Mouse (Mus musculus) intestine, embryonic 14.5 days (tissue): ENCODE measurements around the gene Rgl1. TPM values are rescaled to one million over a fixed set of nuclear protein-coding genes. Genes with fewer than 3 reads are reported as not detected.
"Not testable (repeated sequence)": the region's sequence is repeated elsewhere in the genome, so short reads cannot be mapped to it uniquely, and the experiment has no call there.

Experiments used
- ATAC-seq: fragments of 200-750 bp; cut with Nextera tagmentation; replicated peaks from 2 replicates; pipeline ENCODE4 v1.8.0; 2017; ENCODE audit warnings: low read depth, moderate number of reproducible peaks, moderate TSS enrichment, moderate library complexity; ENCODE audit not compliant: low FRiP score, low TSS enrichment
- DNase-seq: peaks from one replicate; pipeline ENCODE4 v3.0.0-alpha.2; 2018; ENCODE audit warnings: low spot score
- H3K27ac ChIP-seq: fragments of 300-500 bp; sonication (generic); 2 replicates; pipeline ENCODE4 v1.5.1; 2014; ENCODE audit warnings: low read depth, mild to moderate bottlenecking, control low read depth
- H3K27me3 ChIP-seq: fragments of 300-500 bp; sonication (generic); replicated peaks from 2 replicates; pipeline ENCODE4 v1.6.1; 2014; ENCODE audit warnings: low read length, control low read depth; ENCODE audit not compliant: control insufficient read depth, insufficient read depth
- H3K36me3 ChIP-seq: fragments of 300-500 bp; sonication (generic); 2 replicates; pipeline ENCODE4 v1.6.1; 2014; ENCODE audit warnings: low read length, control low read depth; ENCODE audit not compliant: control insufficient read depth, insufficient read depth
- H3K4me1 ChIP-seq: fragments of 300-500 bp; sonication (generic); replicated peaks from 2 replicates; pipeline ENCODE4 v1.6.1; 2014; ENCODE audit warnings: low read length, control low read depth, mixed read lengths; ENCODE audit not compliant: control insufficient read depth, insufficient read depth
- H3K4me2 ChIP-seq: fragments of 300-500 bp; sonication (generic); 2 replicates; pipeline ENCODE4 v1.6.1; 2014; ENCODE audit warnings: low read length
- H3K4me3 ChIP-seq: fragments of 300-500 bp; sonication (generic); 2 replicates; pipeline ENCODE4 v1.5.1; 2014; ENCODE audit warnings: low read depth, low read length, control low read depth, mixed read lengths
- H3K9ac ChIP-seq: fragments of 300-500 bp; sonication (generic); 2 replicates; pipeline ENCODE4 v1.6.1; 2014; ENCODE audit warnings: mild to moderate bottlenecking, low read length
- H3K9me3 ChIP-seq: fragments of 300-500 bp; sonication (generic); 2 replicates; pipeline ENCODE4 v1.6.1; 2016; ENCODE audit warnings: low read length, control low read depth; ENCODE audit not compliant: control insufficient read depth
- WGBS: fragments of 180-500 bp; shearing (Covaris S2); extraction: QIAGEN DNeasy Blood & Tissue Kit; methylation state at CpG from one replicate; pipeline ENCODE4 v1.1.7; 2014; 5-methylcytosine and 5-hydroxymethylcytosine counted together
- polyA plus RNA-seq: library from polyadenylated mRNA; unstranded; fragments of >200 nt; fragmentation: Nextera tagmentation; extraction: Ambion mirVana; gene quantifications from 2 replicates; pipeline ENCODE4 v1.2.1, GENCODE M21; 2014

Rgl1 gene
- polyA plus RNA-seq, 1 experiment from 2014 or later: 50.9 TPM

GRCm38 (mm10) chr1:152790821-152791220 is 24.7 kb upstream of the Rgl1 start:
- Histone ChIP-seq H3K27me3 (no peaks in the 10 kb centered on the region), H3K9me3 (peaks cover 2% of the 10 kb centered on the region; the same call in 1 of the 2 replicates), H3K36me3 (no peaks in the 10 kb centered on the region), H3K4me1 (no peaks in the 10 kb centered on the region), H3K4me2 (no peak overlapping the region), H3K4me3 (no peak overlapping the region), H3K27ac (no peak overlapping the region), H3K9ac (no peak overlapping the region)
- WGBS: 17% methylated on average over 6 of the region's 6 CpGs
- ATAC-seq (0 out of 2 replicates have a peak, but pooled peaks have one; percentile 45), DNase-seq (no peak)

- Histone ChIP-seq H3K4me2 (0 out of 2 replicates have a peak overlapping the region, but pooled peaks have one; percentile 26), H3K4me1 (no peaks in the 10 kb centered on the region), H3K4me3 (no peak overlapping the region), H3K27me3 (no peaks in the 10 kb centered on the region), H3K9me3 (peaks cover 2% of the 10 kb centered on the region; the same call in 1 of the 2 replicates), H3K27ac (no peak overlapping the region), H3K9ac (no peak overlapping the region), H3K36me3 (no peaks in the 10 kb centered on the region)
- 24% methylated on average over 12 of the region's 12 CpGs for WGBS
- peak; percentile 61 for ATAC-seq
- no peak for DNase-seq
Observed at GRCm38 (mm10) chr1:152790254-152790653, 24.1 kb upstream of the Rgl1 start.

DNA sequence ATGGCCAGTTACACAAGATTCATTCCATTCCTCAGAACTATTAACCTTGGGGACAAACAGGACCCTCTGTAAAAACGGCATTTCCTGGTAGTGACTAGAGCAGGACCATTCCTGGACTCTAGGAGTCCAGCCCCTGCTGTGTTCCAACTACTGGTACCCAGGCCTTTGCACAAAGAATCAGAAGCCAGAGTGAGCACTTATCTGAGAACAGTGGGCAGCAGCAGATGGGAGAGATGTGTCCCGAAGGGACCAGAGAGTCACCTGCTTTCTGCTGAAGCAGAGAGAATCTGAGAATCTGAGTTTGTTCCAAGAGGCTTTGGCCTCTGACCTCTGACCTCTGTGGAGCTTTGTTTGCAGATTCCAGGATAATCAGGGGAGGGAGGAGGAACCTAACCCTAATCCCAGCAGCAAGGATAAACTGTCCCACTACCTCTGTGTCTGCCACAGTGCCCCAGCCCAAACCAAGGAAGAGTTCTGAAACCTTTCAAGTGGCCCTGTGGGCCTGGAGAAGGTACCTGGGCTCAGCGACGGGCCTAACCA is 22.0 kb upstream of the Rgl1 start:
- no peak for DNase-seq
- 32% methylated on average over 4 of the region's 4 CpGs for WGBS

DNA sequence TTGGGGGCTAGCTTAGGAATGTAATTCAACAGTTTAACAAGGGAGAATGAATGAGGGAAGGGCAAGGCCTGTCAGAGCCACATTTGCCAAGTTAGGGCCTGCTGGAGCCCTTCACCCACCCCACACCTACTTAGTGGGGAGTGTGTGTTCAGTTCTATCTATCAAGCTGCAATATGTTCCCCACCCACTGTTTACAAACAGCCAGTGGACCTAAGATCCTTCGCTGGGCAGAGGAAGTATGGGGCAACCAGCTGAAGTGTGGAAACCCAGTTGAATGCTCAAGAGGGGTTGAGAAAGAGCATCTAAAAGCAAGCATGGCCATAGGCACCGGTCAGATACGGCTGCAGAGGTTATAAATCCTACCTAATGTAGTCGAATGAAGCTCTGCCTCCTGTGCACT is 20.8 kb upstream of the Rgl1 start:
- H3K4me1 ChIP-seq: no peaks in the 10 kb centered on the region
- H3K9ac ChIP-seq: no peak overlapping the region
- H3K27ac ChIP-seq: no peak overlapping the region
- no peaks in the 10 kb centered on the region for H3K27me3 ChIP-seq
- no peaks in the 10 kb centered on the region for H3K36me3 ChIP-seq
- H3K4me2 ChIP-seq: no peak overlapping the region
- ATAC-seq: no peak
- 74% methylated on average over 4 of the region's 4 CpGs for WGBS
- no peak for DNase-seq
- no peaks in the 10 kb centered on the region for H3K9me3 ChIP-seq
- no peak overlapping the region for H3K4me3 ChIP-seq

More for the DNA sequence above, 22.0 kb upstream of the Rgl1 start:
- Histone ChIP-seq H3K27ac (no peak overlapping the region), H3K4me1 (no peaks in the 10 kb centered on the region), H3K9me3 (no peaks in the 10 kb centered on the region), H3K4me2 (no peak overlapping the region), H3K27me3 (no peaks in the 10 kb centered on the region), H3K36me3 (no peaks in the 10 kb centered on the region), H3K4me3 (no peak overlapping the region), H3K9ac (no peak overlapping the region)
- no peak for ATAC-seq

DNA sequence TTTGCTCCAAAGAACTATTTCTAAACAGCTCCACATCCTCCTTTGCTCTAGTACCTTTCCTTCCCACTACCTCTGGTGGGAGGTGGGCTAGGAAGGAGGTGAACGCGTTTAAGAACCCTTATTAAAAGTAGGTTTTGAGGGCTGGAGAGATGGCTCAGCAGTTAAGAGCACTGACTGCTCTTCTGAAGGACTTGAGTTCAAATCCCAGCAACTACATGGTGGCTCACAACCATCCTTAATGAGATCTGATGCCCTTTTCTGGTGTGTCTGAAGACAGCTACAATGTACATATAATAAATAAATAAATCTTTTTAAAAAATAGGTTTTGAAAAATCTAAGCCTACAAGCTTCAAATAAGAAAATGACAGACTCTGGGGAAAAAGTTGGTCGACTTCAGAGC is 19.3 kb upstream of the Rgl1 start:
- not testable (repeated sequence) for H3K4me1 ChIP-seq, H3K4me2 ChIP-seq, H3K36me3 ChIP-seq, H3K27ac ChIP-seq, H3K9me3 ChIP-seq, H3K4me3 ChIP-seq, DNase-seq, ATAC-seq, H3K27me3 ChIP-seq, H3K9ac ChIP-seq
- 78% methylated on average over 3 of the region's 3 CpGs for whole genome bisulfite sequencing

- no peak overlapping the region for H3K4me3 ChIP-seq
- ATAC-seq (no peak), DNase-seq (no peak)
- WGBS: 92% methylated on average over 8 of the region's 8 CpGs
- no peaks in the 10 kb centered on the region for H3K4me1 ChIP-seq
- H3K9me3 ChIP-seq: no peaks in the 10 kb centered on the region
- no peak overlapping the region for H3K4me2 ChIP-seq
- H3K27me3 ChIP-seq: no peaks in the 10 kb centered on the region
- no peaks in the 10 kb centered on the region for H3K36me3 ChIP-seq
- H3K9ac ChIP-seq: no peak overlapping the region
- no peak overlapping the region for H3K27ac ChIP-seq
Observed at GRCm38 (mm10) chr1:152784620-152785019, 18.5 kb upstream of the Rgl1 start.

- H3K9me3 ChIP-seq: no peaks in the 10 kb centered on the region
- H3K4me3 ChIP-seq: no peak overlapping the region
- no peak overlapping the region for H3K4me2 ChIP-seq
- H3K36me3 ChIP-seq: peaks cover 24% of the 10 kb centered on the region
- 38% methylated on average over 10 of the region's 10 CpGs for WGBS
- peak; percentile 83 for DNase-seq
- no peaks in the 10 kb centered on the region for H3K4me1 ChIP-seq
- no peak overlapping the region for H3K9ac ChIP-seq
- H3K27me3 ChIP-seq: no peaks in the 10 kb centered on the region
- no peak overlapping the region for H3K27ac ChIP-seq
- peak; percentile 67; the same call in 1 of the 2 replicates for ATAC-seq
Observed at GRCm38 (mm10) chr1:152779071-152779737, 13.1 kb upstream of the Rgl1 start.

- not testable (repeated sequence) for H3K9me3 ChIP-seq, H3K4me2 ChIP-seq, H3K27me3 ChIP-seq, H3K4me1 ChIP-seq, DNase-seq, H3K4me3 ChIP-seq, ATAC-seq, H3K27ac ChIP-seq, H3K9ac ChIP-seq
- H3K36me3 ChIP-seq: peaks cover 65% of the 10 kb centered on the region
- 82% methylated on average over 3 of the region's 3 CpGs for WGBS
Observed at GRCm38 (mm10) chr1:152774601-152775000, 8.4 kb upstream of the Rgl1 start.

GRCm38 (mm10) chr1:152771016-152771415 is 4.9 kb upstream of the Rgl1 start:
- Histone ChIP-seq H3K36me3 (peaks cover 68% of the 10 kb centered on the region), H3K4me2 (no peak overlapping the region), H3K4me1 (no peaks in the 10 kb centered on the region), H3K9ac (no peak overlapping the region), H3K27ac (no peak overlapping the region), H3K9me3 (no peaks in the 10 kb centered on the region), H3K27me3 (no peaks in the 10 kb centered on the region), H3K4me3 (no peak overlapping the region)
- 91% methylated on average over 9 of the region's 9 CpGs for WGBS
- ATAC-seq (no peak), DNase-seq (no peak)
